Mouse (Mus musculus) midbrain, embryonic 12.5 days (tissue): ENCODE results near the gene Fam163b. TPM values are rescaled to one million over a fixed set of nuclear protein-coding genes. Genes with fewer than 3 reads are reported as not detected.

Experiments used
- ATAC-seq: fragments of 200-750 bp; cut with Nextera tagmentation; 2 replicates; pipeline ENCODE4 v1.8.0; 2017; ENCODE audit warnings: low read depth, moderate TSS enrichment, moderate library complexity; ENCODE audit not compliant: low FRiP score
- H3K27ac ChIP-seq: fragments of 300-500 bp; sonication (generic); replicated peaks from 2 replicates; pipeline ENCODE4 v1.5.1; 2016; ENCODE audit warnings: mild to moderate bottlenecking
- H3K27me3 ChIP-seq: fragments of 300-500 bp; sonication (generic); 2 replicates; pipeline ENCODE4 v1.6.1; 2016; ENCODE audit warnings: mild to moderate bottlenecking
- H3K36me3 ChIP-seq: fragments of 300-500 bp; sonication (generic); 2 replicates; pipeline ENCODE4 v1.6.1; 2016
- H3K4me1 ChIP-seq: fragments of 300-500 bp; sonication (generic); 2 replicates; pipeline ENCODE4 v1.6.1; 2016
- H3K4me2 ChIP-seq: fragments of 300-500 bp; sonication (generic); replicated peaks from 2 replicates; pipeline ENCODE4 v1.6.1; 2016; ENCODE audit warnings: mild to moderate bottlenecking, moderate library complexity
- H3K4me3 ChIP-seq: fragments of 300-500 bp; sonication (generic); 2 replicates; pipeline ENCODE4 v1.5.1; 2016; ENCODE audit warnings: mild to moderate bottlenecking
- H3K9ac ChIP-seq: fragments of 300-500 bp; sonication (generic); replicated peaks from 2 replicates; pipeline ENCODE4 v1.6.1; 2016; ENCODE audit warnings: mild to moderate bottlenecking, moderate library complexity
- H3K9me3 ChIP-seq: fragments of 300-500 bp; sonication (generic); 2 replicates; pipeline ENCODE4 v1.6.1; 2016; ENCODE audit warnings: mild to moderate bottlenecking
- WGBS: fragments of 180-500 bp; shearing (Covaris S2); methylation state at CpG from one replicate; pipeline ENCODE4 v1.1.7; 2016; 5-methylcytosine and 5-hydroxymethylcytosine counted together
- polyA plus RNA-seq: library from polyadenylated mRNA; unstranded; fragments of >200 nt; fragmentation: Nextera tagmentation; extraction: Ambion mirVana; gene quantifications from 2 replicates; pipeline ENCODE4 v1.2.1, GENCODE M21; 2016

Fam163b gene
- polyA plus RNA-seq, 1 experiment from 2014 or later: 0.27 TPM

GRCm38 (mm10) chr2:27083761-27084475 lies 58.4 kb downstream of the Fam163b start:
- no peaks in the 10 kb centered on the region for H3K36me3 ChIP-seq
- H3K9me3 ChIP-seq: no peaks in the 10 kb centered on the region
- no peak overlapping the region for H3K9ac ChIP-seq
- H3K27ac ChIP-seq: no peak overlapping the region
- H3K4me3 ChIP-seq: no peak overlapping the region
- ATAC-seq: no peak
- H3K4me2 ChIP-seq: no peak overlapping the region
- peaks cover 12% of the 10 kb centered on the region for H3K4me1 ChIP-seq
- WGBS: 76% methylated on average over 12 of the region's 12 CpGs
- H3K27me3 ChIP-seq: no peaks in the 10 kb centered on the region

- Histone ChIP-seq H3K9ac (no peak overlapping the region), H3K36me3 (no peaks in the 10 kb centered on the region), H3K4me1 (peaks cover 15% of the 10 kb centered on the region), H3K4me2 (peak overlapping the region; percentile 32), H3K27ac (peak overlapping the region; percentile 46), H3K9me3 (no peaks in the 10 kb centered on the region), H3K27me3 (peaks cover 7% of the 10 kb centered on the region), H3K4me3 (no peak overlapping the region)
- 61% methylated on average over 2 of the region's 2 CpGs for WGBS
- ATAC-seq: no peak; the same call in 1 of the 2 replicates
Measured at GRCm38 (mm10) chr2:27079649-27080048, 62.6 kb downstream of the Fam163b start.

DNA sequence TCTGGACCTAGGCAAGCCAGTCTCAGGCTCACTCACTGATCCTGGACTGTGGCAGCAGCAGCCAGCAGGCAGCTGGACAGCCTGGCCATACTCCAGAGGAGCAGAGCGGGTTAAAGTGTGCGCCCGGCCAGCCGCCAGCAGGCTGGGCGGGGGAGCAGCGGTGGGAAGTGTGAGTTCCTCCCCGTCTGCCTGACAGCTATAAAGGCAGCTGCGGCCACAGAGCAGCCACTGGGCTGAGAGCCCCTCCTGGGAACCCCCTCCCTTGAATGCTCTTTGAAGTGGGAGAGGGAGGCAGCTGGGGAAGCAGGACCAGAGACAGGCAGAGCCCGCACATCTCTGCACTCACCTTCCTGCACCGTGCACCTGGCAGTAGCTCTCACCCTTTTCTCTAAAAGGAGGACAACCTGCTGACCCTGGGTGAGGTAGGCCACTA lies 63.1 kb downstream of the Fam163b start, which contains the start of gene Adamtsl2:
Gene Adamtsl2, plus strand, starts transcription at position 228 of the 433 bp plus-strand sequence.
- Histone ChIP-seq H3K4me2 (peak within 1 kb of the TSS; percentile 32), H3K9me3 (no peaks in the 10 kb centered on the region), H3K9ac (no peak within 1 kb of the TSS), H3K4me1 (peaks cover 15% of the 10 kb centered on the region), H3K4me3 (no peak within 1 kb of the TSS), H3K36me3 (no peaks in the 10 kb centered on the region), H3K27ac (peak within 1 kb of the TSS; percentile 46), H3K27me3 (peaks cover 7% of the 10 kb centered on the region)
- WGBS: 1% methylated on average over 10 of the region's 10 CpGs
- peak; percentile 80 for ATAC-seq

DNA sequence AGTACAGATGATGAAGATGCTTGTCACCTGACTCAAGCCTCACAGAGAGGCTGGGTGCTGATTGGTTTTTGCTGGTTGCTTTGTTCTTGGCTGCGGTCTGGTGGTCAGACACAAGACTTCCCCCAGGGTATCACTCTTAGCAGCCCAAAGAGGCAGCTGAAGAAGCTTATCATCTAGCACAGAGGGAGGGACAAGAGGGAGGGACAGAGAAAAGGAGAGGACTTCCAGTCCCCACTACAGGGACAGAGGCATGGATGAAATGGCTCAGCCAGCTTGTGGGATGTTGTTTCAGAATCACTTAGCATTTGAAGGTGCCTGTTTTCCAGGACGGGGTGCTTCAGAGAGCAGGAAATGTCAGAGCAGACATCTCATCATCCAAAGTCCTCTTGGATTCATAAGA lies 64.0 kb downstream of the Fam163b start:
- Histone ChIP-seq H3K36me3 (no peaks in the 10 kb centered on the region), H3K4me3 (no peak overlapping the region), H3K4me1 (peaks cover 15% of the 10 kb centered on the region), H3K4me2 (no peak overlapping the region), H3K9me3 (no peaks in the 10 kb centered on the region), H3K27me3 (peaks cover 7% of the 10 kb centered on the region), H3K27ac (0 out of 2 replicates have a peak overlapping the region, but pooled peaks have one; percentile 46), H3K9ac (no peak overlapping the region)
- 16% methylated on average over 2 of the region's 2 CpGs for WGBS
- no peak for ATAC-seq

DNA sequence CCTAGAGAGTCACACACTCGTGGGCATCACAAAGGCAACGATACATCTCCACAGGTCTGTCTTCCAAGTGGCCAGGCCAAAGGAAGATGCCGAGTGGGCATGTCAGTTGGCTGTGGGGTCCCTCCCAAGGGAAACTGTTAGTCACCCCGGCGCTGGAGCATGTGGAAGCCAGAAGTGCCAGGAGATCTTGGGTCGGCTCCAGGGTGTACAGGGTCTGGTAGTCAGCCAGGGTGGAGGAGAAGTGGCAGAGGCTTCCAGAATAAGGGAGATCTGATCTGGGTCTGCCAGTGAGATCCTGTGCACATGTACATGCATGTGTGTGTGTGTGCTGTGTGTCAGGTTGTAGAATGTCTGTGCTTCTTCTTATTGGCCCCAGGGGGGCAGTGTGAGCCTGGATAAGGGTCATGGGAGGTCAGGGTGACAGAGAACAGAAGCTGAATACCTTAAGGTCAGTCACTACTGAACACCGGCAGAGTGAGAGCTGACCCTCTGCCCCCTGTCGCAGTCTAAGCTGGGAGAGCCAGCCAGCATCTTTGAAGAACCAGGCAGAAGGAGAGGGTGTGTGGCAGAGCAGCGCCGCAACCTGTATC lies 64.5 kb downstream of the Fam163b start:
- no peak overlapping the region for H3K4me3 ChIP-seq
- 60% methylated on average over 10 of the region's 10 CpGs for WGBS
- ATAC-seq: no peak; the same call in 1 of the 2 replicates
- peaks cover 15% of the 10 kb centered on the region for H3K4me1 ChIP-seq
- no peak overlapping the region for H3K9ac ChIP-seq
- H3K9me3 ChIP-seq: no peaks in the 10 kb centered on the region
- no peak overlapping the region for H3K27ac ChIP-seq
- H3K27me3 ChIP-seq: peaks cover 7% of the 10 kb centered on the region
- no peaks in the 10 kb centered on the region for H3K36me3 ChIP-seq
- no peak overlapping the region for H3K4me2 ChIP-seq

- H3K4me3 ChIP-seq: no peak overlapping the region
- H3K4me2 ChIP-seq: no peak overlapping the region
- peaks cover 7% of the 10 kb centered on the region for H3K27me3 ChIP-seq
- ATAC-seq: no peak
- no peak overlapping the region for H3K9ac ChIP-seq
- no peaks in the 10 kb centered on the region for H3K36me3 ChIP-seq
- peaks cover 19% of the 10 kb centered on the region for H3K4me1 ChIP-seq
- H3K27ac ChIP-seq: no peak overlapping the region
- H3K9me3 ChIP-seq: no peaks in the 10 kb centered on the region
- WGBS: 71% methylated on average over 3 of the region's 3 CpGs
Measured at GRCm38 (mm10) chr2:27075485-27075884, 66.8 kb downstream of the Fam163b start.

GRCm38 (mm10) chr2:27074804-27075203 lies 67.5 kb downstream of the Fam163b start:
- H3K27me3 ChIP-seq: peaks cover 7% of the 10 kb centered on the region
- H3K36me3 ChIP-seq: no peaks in the 10 kb centered on the region
- H3K4me1 ChIP-seq: peaks cover 17% of the 10 kb centered on the region
- no peak overlapping the region for H3K9ac ChIP-seq
- no peak overlapping the region for H3K4me2 ChIP-seq
- H3K9me3 ChIP-seq: no peaks in the 10 kb centered on the region
- WGBS: 92% methylated on average over 4 of the region's 4 CpGs
- H3K4me3 ChIP-seq: no peak overlapping the region
- H3K27ac ChIP-seq: no peak overlapping the region
- no peak for ATAC-seq

DNA sequence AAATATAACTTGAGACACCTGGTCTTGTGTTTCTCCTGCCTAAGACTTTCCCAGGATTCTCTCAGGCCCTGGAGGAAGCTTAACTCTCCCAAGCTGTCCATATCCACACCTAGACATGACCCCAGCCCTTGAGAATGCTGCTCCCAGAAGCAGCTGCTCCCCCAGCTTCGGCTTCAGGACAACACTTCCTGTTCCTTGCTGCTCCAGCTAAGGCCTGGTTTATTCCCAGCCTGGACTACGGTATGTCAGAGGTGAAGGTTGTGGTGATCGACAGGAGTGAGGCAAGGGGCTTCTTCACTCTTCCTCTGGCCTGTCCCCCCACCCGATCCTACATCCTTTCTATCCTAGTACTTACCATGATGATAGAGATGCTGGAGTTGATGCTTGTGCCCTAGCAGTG lies 68.9 kb downstream of the Fam163b start:
- H3K4me1 ChIP-seq: peaks cover 8% of the 10 kb centered on the region
- no peak for ATAC-seq
- H3K4me2 ChIP-seq: no peak overlapping the region
- no peak overlapping the region for H3K9ac ChIP-seq
- no peak overlapping the region for H3K27ac ChIP-seq
- H3K9me3 ChIP-seq: no peaks in the 10 kb centered on the region
- 75% methylated on average over 4 of the region's 4 CpGs for WGBS
- H3K36me3 ChIP-seq: no peaks in the 10 kb centered on the region
- no peak overlapping the region for H3K4me3 ChIP-seq
- peaks cover 7% of the 10 kb centered on the region for H3K27me3 ChIP-seq

GRCm38 (mm10) chr2:27071978-27072377 lies 70.3 kb downstream of the Fam163b start, which contains the start of gene Mymk:
TSS of gene Mymk (minus strand) at chr2:27072179.
- Histone ChIP-seq H3K9me3 (no peaks in the 10 kb centered on the region), H3K9ac (no peak within 1 kb of the TSS), H3K27ac (no peak within 1 kb of the TSS), H3K27me3 (no peaks in the 10 kb centered on the region), H3K4me1 (peaks cover 8% of the 10 kb centered on the region), H3K36me3 (no peaks in the 10 kb centered on the region), H3K4me2 (no peak within 1 kb of the TSS), H3K4me3 (no peak within 1 kb of the TSS)
- WGBS: 82% methylated on average over 2 of the region's 2 CpGs
- ATAC-seq: no peak

DNA sequence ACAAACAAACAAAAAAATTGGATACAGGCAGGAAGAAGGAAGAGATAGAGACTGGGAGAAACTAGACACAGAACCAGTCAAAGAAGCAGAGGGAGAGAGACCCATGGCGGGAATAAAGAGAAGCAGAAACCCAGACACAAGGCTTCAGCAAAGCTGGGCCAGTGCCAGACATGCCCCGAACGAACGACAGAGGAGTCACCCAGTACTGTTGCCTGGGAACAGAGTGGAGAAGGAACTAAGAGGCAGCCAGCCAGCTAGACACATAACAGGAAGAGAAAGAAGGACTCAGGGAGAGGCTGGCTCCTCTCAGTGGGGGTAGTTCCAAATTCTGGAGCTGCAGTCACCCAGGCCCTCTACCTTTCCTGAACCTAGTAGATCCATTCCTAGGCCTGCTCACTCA lies 71.2 kb downstream of the Fam163b start:
- Histone ChIP-seq H3K9me3 (no peaks in the 10 kb centered on the region), H3K27ac (no peak overlapping the region), H3K4me2 (no peak overlapping the region), H3K36me3 (no peaks in the 10 kb centered on the region), H3K4me1 (peaks cover 8% of the 10 kb centered on the region), H3K9ac (no peak overlapping the region), H3K27me3 (no peaks in the 10 kb centered on the region), H3K4me3 (no peak overlapping the region)
- no peak for ATAC-seq
- WGBS: 54% methylated on average over 4 of the region's 4 CpGs

GRCm38 (mm10) chr2:27070247-27070813 lies 72.0 kb downstream of the Fam163b start:
- Histone ChIP-seq H3K4me2 (no peak overlapping the region), H3K27me3 (no peaks in the 10 kb centered on the region), H3K4me3 (no peak overlapping the region), H3K4me1 (peaks cover 8% of the 10 kb centered on the region), H3K9me3 (no peaks in the 10 kb centered on the region), H3K27ac (no peak overlapping the region), H3K9ac (no peak overlapping the region), H3K36me3 (no peaks in the 10 kb centered on the region)
- WGBS: 78% methylated on average over 2 of the region's 2 CpGs
- no peak for ATAC-seq

DNA sequence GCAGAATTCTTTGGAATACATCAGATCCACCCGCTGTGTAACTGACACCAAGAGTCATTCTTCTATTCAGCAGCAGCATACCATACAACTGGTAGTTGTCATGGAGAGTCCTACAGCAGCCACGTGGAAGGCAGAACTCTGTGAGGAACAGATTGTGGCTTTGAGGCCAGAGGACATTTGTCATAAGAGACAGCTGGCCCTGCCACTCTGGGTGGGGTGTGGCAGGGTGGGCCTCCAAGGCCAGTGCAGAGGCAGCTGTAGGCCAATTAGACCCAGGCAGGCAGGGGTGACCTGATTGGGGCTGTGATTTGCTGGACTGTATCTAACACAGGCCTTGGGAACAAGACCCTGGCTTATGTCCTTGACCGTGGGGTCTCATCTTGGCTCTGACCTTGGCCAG lies 72.6 kb downstream of the Fam163b start:
- ATAC-seq: no peak
- H3K27ac ChIP-seq: no peak overlapping the region

More for the DNA sequence above, 72.6 kb downstream of the Fam163b start:
- no peak overlapping the region for H3K4me2 ChIP-seq
- no peaks in the 10 kb centered on the region for H3K36me3 ChIP-seq
- peaks cover 8% of the 10 kb centered on the region for H3K4me1 ChIP-seq
- H3K27me3 ChIP-seq: no peaks in the 10 kb centered on the region
- no peaks in the 10 kb centered on the region for H3K9me3 ChIP-seq
- H3K9ac ChIP-seq: no peak overlapping the region
- 54% methylated on average over 3 of the region's 3 CpGs for WGBS
- no peak overlapping the region for H3K4me3 ChIP-seq
